Mouse (Mus musculus) neural tube, embryonic 15.5 days (tissue): Measurements from ENCODE around the gene Vtcn1. TPM values are rescaled to one million over a fixed set of nuclear protein-coding genes. Genes with fewer than 3 reads are reported as not detected.

Experiments
- ATAC-seq: fragments of 200-750 bp; cut with Nextera tagmentation; 2 replicates; pipeline ENCODE4 v1.8.0; 2017; ENCODE audit warnings: mild to moderate bottlenecking, moderate TSS enrichment, moderate library complexity; ENCODE audit not compliant: low FRiP score
- H3K27ac ChIP-seq: fragments of 300-500 bp; sonication (generic); replicated peaks from 2 replicates; pipeline ENCODE4 v1.5.1; 2015; ENCODE audit warnings: mild to moderate bottlenecking, inconsistent platforms
- H3K27me3 ChIP-seq: fragments of 300-500 bp; sonication (generic); replicated peaks from 2 replicates; pipeline ENCODE4 v1.6.1; 2015; ENCODE audit warnings: inconsistent platforms
- H3K36me3 ChIP-seq: fragments of 300-500 bp; sonication (generic); 2 replicates; pipeline ENCODE4 v1.6.1; 2015; ENCODE audit warnings: inconsistent platforms
- H3K4me1 ChIP-seq: fragments of 300-500 bp; sonication (generic); 2 replicates; pipeline ENCODE4 v1.6.1; 2015; ENCODE audit warnings: inconsistent platforms
- H3K4me2 ChIP-seq: fragments of 300-500 bp; sonication (generic); 2 replicates; pipeline ENCODE4 v1.6.1; 2015; ENCODE audit warnings: inconsistent platforms, mild to moderate bottlenecking, moderate library complexity
- H3K4me3 ChIP-seq: fragments of 300-500 bp; sonication (generic); replicated peaks from 2 replicates; pipeline ENCODE4 v1.5.1; 2015; ENCODE audit warnings: mild to moderate bottlenecking, inconsistent platforms
- H3K9ac ChIP-seq: fragments of 300-500 bp; sonication (generic); replicated peaks from 2 replicates; pipeline ENCODE4 v1.6.1; 2015; ENCODE audit warnings: mild to moderate bottlenecking, inconsistent platforms
- H3K9me3 ChIP-seq: fragments of 300-500 bp; sonication (generic); replicated peaks from 2 replicates; pipeline ENCODE4 v1.6.1; 2016; ENCODE audit warnings: inconsistent platforms
- WGBS: fragments of 180-500 bp; shearing (Covaris S2); methylation state at CpG from one replicate; pipeline ENCODE4 v1.1.7; 2015; ENCODE audit warnings: mixed read lengths; 5-methylcytosine and 5-hydroxymethylcytosine counted together
- polyA plus RNA-seq: library from polyadenylated mRNA; unstranded; fragments of >200 nt; fragmentation: Nextera tagmentation; extraction: Ambion mirVana; gene quantifications from 2 replicates; pipeline ENCODE4 v1.2.1, GENCODE M21; 2015

Vtcn1 gene
- polyA plus RNA-seq, 1 experiment from 2014 or later = not detected

- Histone ChIP-seq H3K9me3 (no peaks in the 10 kb centered on the region), H3K9ac (no peak overlapping the region), H3K36me3 (peaks cover 18% of the 10 kb centered on the region), H3K4me1 (peaks cover 51% of the 10 kb centered on the region), H3K4me2 (peak overlapping the region; percentile 67), H3K27me3 (no peaks in the 10 kb centered on the region), H3K27ac (no peak overlapping the region), H3K4me3 (no peak overlapping the region)
- no peak for ATAC-seq
- 74% methylated on average over 6 of the region's 6 CpGs for WGBS
Observed at GRCm38 (mm10) chr3:100924065-100924732, 98.9 kb downstream of the Vtcn1 start.

GRCm38 (mm10) chr3:100925176-100925575 is 99.9 kb downstream of the Vtcn1 start:
- Histone ChIP-seq H3K36me3 (peaks cover 27% of the 10 kb centered on the region), H3K9ac (no peak overlapping the region), H3K4me1 (peaks cover 51% of the 10 kb centered on the region), H3K4me2 (no peak overlapping the region), H3K4me3 (no peak overlapping the region), H3K27me3 (no peaks in the 10 kb centered on the region), H3K9me3 (no peaks in the 10 kb centered on the region), H3K27ac (no peak overlapping the region)
- WGBS = 86% methylated on average over 16 of the region's 16 CpGs
- ATAC-seq = no peak

DNA sequence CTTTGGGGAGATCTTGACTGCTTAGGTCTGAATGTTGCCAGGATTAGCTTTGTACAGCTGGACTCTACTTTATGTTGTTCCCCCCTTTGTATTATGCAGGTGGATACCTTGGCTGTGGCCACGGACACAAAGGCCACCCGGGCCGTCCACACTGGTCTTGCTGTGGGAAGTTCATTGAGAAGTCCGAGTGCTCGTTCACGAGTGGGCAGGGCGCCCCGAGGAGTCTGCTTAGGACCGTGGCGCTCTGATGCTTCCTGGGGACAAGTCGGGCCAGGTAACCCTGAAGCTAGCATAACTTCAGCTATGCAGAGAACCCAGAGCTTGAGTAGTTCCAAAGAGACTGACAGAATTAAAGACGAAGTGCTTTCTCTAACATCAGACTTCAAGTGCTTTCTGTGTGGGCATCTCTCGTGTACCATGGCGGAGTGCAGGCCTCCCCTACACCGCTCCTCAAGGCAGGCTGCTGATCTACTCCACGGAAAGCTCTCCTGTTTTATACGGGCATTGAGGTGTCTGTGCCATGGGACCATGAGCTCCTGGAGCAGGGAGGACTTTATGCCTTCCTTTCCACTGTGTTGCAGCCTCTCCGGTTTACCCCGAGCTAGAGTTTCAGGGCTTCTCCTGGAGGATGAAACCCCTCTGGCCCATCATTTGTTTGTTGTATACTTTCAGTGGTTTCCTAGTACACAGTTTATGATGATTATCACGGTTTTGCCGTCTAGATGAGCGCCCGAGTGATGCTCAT is 106.2 kb downstream of the Vtcn1 start:
- H3K9ac ChIP-seq = no peak overlapping the region
- 93% methylated on average over 23 of the region's 23 CpGs for WGBS
- H3K27ac ChIP-seq = no peak overlapping the region
- H3K4me3 ChIP-seq = no peak overlapping the region
- H3K27me3 ChIP-seq = no peaks in the 10 kb centered on the region
- no peak for ATAC-seq
- H3K36me3 ChIP-seq = peaks cover 58% of the 10 kb centered on the region
- H3K4me1 ChIP-seq = peaks cover 7% of the 10 kb centered on the region
- H3K9me3 ChIP-seq = no peaks in the 10 kb centered on the region
- H3K4me2 ChIP-seq = no peak overlapping the region

DNA sequence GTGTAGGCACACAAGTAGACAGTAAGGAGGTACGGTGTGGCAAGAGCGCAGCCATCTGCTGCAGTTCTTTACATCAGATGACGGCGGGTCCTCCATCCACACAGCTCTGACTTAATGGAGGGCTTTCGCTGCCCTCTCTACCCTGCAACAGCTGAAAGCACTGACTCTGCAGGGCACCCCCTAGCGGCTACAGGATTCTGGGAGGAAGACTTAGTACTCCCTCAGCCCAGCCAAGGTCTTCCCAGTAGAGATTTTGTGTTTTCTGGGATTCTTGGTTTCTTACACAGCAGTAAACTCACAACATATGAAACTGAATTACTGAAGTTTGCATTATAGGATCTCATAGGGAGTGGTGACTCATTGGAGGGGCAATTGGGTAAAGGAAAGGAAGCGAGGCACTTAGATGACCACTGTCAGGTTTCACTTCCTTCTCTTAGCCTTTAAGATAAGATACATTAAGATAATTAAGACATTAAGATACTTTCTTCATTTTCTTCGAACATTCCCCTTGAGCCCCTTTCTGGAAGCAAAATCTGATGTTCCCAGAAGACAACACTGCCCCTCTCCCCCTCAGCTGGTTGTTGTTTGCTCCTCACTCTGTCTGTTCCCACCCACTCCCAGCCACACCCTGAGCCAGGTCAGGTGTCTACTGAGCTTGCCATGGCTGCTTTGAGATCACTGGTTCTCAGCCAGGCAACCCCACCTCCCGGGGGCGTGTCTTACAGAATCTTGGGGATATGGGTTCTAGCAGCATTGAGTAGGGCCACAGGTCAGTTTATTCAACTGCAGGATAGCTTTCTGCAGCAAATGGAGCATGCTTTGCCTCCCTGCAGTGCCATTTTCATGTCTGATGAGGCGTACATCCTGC is 107.1 kb downstream of the Vtcn1 start:
- H3K27me3 ChIP-seq = no peaks in the 10 kb centered on the region
- H3K27ac ChIP-seq = no peak overlapping the region
- ATAC-seq = no peak
- H3K4me2 ChIP-seq = no peak overlapping the region
- no peak overlapping the region for H3K9ac ChIP-seq
- peaks cover 58% of the 10 kb centered on the region for H3K36me3 ChIP-seq
- H3K9me3 ChIP-seq = no peaks in the 10 kb centered on the region
- no peak overlapping the region for H3K4me3 ChIP-seq
- 77% methylated on average over 11 of the region's 11 CpGs for WGBS
- H3K4me1 ChIP-seq = no peaks in the 10 kb centered on the region

- no peaks in the 10 kb centered on the region for H3K4me1 ChIP-seq
- no peak overlapping the region for H3K27ac ChIP-seq
- WGBS = 63% methylated on average over 6 of the region's 6 CpGs
- peaks cover 36% of the 10 kb centered on the region for H3K36me3 ChIP-seq
- H3K9me3 ChIP-seq = no peaks in the 10 kb centered on the region
- H3K4me3 ChIP-seq = no peak overlapping the region
- H3K4me2 ChIP-seq = no peak overlapping the region
- no peak for ATAC-seq
- H3K27me3 ChIP-seq = no peaks in the 10 kb centered on the region
- H3K9ac ChIP-seq = no peak overlapping the region
Observed at GRCm38 (mm10) chr3:100935521-100935920, 110.3 kb downstream of the Vtcn1 start.

DNA sequence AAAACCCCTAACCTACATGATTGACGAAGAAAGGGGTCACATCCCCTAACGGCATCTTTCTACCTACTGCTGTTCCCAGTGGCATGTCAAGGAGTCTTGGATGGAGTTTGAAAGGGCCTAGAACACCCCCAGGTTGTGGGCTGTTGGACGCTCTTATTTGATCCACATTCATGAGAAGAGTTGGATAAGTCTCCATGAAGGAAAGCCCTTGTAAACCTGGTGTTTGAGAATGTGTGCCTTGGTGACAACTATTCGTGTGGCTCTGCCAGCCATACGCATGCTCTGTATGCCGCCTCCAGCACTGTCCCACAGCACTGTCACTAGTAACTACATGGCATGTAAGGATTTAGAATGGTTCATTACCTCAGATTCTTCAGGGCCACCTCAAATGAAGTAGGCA is 110.9 kb downstream of the Vtcn1 start:
- Histone ChIP-seq H3K27ac (no peak overlapping the region), H3K36me3 (peaks cover 34% of the 10 kb centered on the region), H3K4me3 (no peak overlapping the region), H3K9ac (no peak overlapping the region), H3K9me3 (no peaks in the 10 kb centered on the region), H3K27me3 (no peaks in the 10 kb centered on the region), H3K4me1 (no peaks in the 10 kb centered on the region), H3K4me2 (no peak overlapping the region)
- WGBS = 97% methylated on average over 6 of the region's 6 CpGs
- no peak for ATAC-seq

- no peaks in the 10 kb centered on the region for H3K4me1 ChIP-seq
- no peaks in the 10 kb centered on the region for H3K9me3 ChIP-seq
- no peak overlapping the region for H3K4me2 ChIP-seq
- peaks cover 15% of the 10 kb centered on the region for H3K36me3 ChIP-seq
- H3K9ac ChIP-seq = no peak overlapping the region
- no peak overlapping the region for H3K27ac ChIP-seq
- ATAC-seq = no peak
- 87% methylated on average over 4 of the region's 4 CpGs for WGBS
- H3K4me3 ChIP-seq = no peak overlapping the region
- no peaks in the 10 kb centered on the region for H3K27me3 ChIP-seq
Observed at GRCm38 (mm10) chr3:100938211-100938610, 113.0 kb downstream of the Vtcn1 start.

GRCm38 (mm10) chr3:100940496-100941037 is 115.3 kb downstream of the Vtcn1 start:
- Histone ChIP-seq H3K4me3 (no peak overlapping the region), H3K27ac (no peak overlapping the region), H3K9me3 (no peaks in the 10 kb centered on the region), H3K36me3 (no peaks in the 10 kb centered on the region; the same call in 1 of the 2 replicates), H3K4me2 (no peak overlapping the region), H3K4me1 (no peaks in the 10 kb centered on the region), H3K9ac (no peak overlapping the region), H3K27me3 (no peaks in the 10 kb centered on the region)
- 91% methylated on average over 4 of the region's 4 CpGs for WGBS
- no peak for ATAC-seq

Other genes with a start within 250 kb of the Vtcn1 start
- 42.4 and 48.2 TPM in 2 replicates for gene Man1a2, start 140.0 kb upstream of the Vtcn1 start, polyA plus RNA-seq
- 6.5 and 6.8 TPM in 2 replicates for gene Trim45, start 96.7 kb downstream of the Vtcn1 start, polyA plus RNA-seq
- 3.0 and 6.7 TPM in 2 replicates for gene Ttf2, start 144.2 kb downstream of the Vtcn1 start, polyA plus RNA-seq
- gene Cd101, start 204.1 kb downstream of the Vtcn1 start, polyA plus RNA-seq = 0.19 TPM in 1 of 2 replicates, not detected in the other